Mouse (Mus musculus) limb, embryonic 10.5 days (tissue): ENCODE data around the gene Larp4b. TPM values are rescaled to one million over a fixed set of nuclear protein-coding genes. Genes with fewer than 3 reads are reported as not detected.
A peak's percentile ranks its signal among the peaks of the same experiment; 100 is the strongest.

Source experiments
- DNase-seq: peaks from one replicate; pipeline ENCODE4 v3.0.0-alpha.2; 2017; ENCODE audit warnings: low spot score
- H3K27ac ChIP-seq: fragments of 300-500 bp; sonication (generic); 2 replicates; pipeline ENCODE4 v1.5.1; 2016; ENCODE audit warnings: mild to moderate bottlenecking
- H3K27me3 ChIP-seq: fragments of 300-500 bp; sonication (generic); 2 replicates; pipeline ENCODE4 v1.6.1; 2016; ENCODE audit warnings: low read depth, mild to moderate bottlenecking; ENCODE audit not compliant: poor library complexity, severe bottlenecking
- H3K36me3 ChIP-seq: fragments of 300-500 bp; sonication (generic); 2 replicates; pipeline ENCODE4 v1.6.1; 2016; ENCODE audit warnings: mild to moderate bottlenecking, moderate library complexity
- H3K4me1 ChIP-seq: fragments of 300-500 bp; sonication (generic); 2 replicates; pipeline ENCODE4 v1.6.1; 2016
- H3K4me3 ChIP-seq: fragments of 300-500 bp; sonication (generic); 2 replicates; pipeline ENCODE4 v1.5.1; 2016; ENCODE audit warnings: mild to moderate bottlenecking, moderate library complexity
- H3K9me3 ChIP-seq: fragments of 300-500 bp; sonication (generic); replicated peaks from 2 replicates; pipeline ENCODE4 v1.6.1; 2016; ENCODE audit warnings: mild to moderate bottlenecking
- WGBS: fragments of 180-500 bp; shearing (Covaris S2); methylation state at CpG from one replicate; pipeline ENCODE4 v1.1.7; 2016; 5-methylcytosine and 5-hydroxymethylcytosine counted together
- polyA plus RNA-seq: library from polyadenylated mRNA; unstranded; fragments of >200 nt; fragmentation: Nextera tagmentation; extraction: Ambion mirVana; gene quantifications from 2 replicates; pipeline ENCODE4 v1.2.1, GENCODE M21; 2016

The Larp4b gene
- polyA plus RNA-seq, 1 experiment from 2014 or later: 31.0 TPM

DNA sequence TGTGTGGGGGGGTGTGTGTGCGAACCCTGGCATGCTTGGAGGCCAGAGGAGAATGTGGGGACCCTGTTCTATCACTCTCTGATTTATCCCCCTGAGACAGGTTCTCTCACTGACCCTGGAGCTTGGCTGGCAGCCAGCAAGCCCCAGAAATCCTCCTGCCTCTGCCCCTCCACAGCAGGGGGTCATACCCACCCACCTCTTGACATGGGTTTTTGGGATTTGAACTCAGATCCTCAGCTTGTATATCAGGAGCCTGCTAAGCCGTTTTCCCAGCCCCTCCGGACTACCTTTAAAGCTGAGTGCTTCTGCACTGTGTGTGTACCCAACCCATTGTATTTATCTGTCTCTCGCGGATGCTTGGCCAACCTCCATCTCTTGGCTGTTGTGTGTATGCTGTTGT is 95.8 kb downstream of the Larp4b start:
- no peak overlapping the region for H3K4me3 ChIP-seq
- H3K27ac ChIP-seq: no peak overlapping the region
- H3K9me3 ChIP-seq: no peaks in the 10 kb centered on the region
- no peaks in the 10 kb centered on the region for H3K27me3 ChIP-seq
- no peak for DNase-seq
- peaks cover 25% of the 10 kb centered on the region for H3K4me1 ChIP-seq
- 91% methylated on average over 5 of the region's 5 CpGs for WGBS
- no peaks in the 10 kb centered on the region for H3K36me3 ChIP-seq

DNA sequence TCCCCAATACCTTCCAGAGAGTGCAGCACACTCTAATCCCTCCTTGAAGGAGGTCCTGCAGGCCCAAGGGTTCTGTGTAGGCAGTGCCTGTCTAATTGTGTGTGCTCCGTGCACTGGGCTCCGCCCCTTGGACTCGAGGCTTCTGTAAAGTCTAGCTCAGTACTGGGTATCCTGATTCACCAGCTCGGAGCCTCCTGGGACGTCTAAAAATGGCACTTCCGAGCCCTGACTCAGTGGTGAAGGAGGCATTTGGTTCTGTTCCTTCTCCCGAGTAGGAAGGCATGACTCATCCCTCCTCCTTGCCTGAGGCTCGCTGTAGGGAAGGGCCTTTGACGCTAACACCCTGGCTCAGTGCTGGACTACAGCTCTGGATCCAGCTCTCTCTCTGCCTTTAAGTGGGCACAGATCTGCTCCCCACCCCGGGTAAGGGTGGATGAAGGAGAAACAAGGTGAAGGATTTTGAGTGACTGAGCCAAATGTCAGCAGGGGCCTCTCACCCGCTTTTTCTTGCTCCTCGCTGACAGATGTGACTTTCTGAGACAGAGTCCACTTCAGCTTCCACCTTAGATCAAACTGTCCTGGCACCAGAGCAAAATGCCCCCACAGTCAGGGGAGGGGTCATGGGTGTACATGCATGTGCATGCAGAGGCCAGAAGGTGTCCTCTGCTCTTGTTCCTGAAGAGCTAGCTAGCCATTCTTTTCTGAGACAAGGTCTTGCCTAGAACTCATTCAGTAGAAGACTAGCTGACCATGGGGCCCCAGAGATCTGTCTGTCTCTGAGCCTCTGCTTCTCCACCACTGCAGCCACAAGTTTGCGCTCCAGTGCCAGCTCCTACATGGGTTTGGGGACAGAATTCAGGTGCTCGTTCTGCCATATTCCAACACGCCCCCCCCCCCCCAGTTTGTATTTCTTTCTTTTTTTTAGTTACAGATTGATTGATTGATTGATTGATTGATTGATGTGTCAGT is 97.8 kb downstream of the Larp4b start:
- H3K27me3 ChIP-seq: no peaks in the 10 kb centered on the region
- no peak overlapping the region for H3K27ac ChIP-seq
- DNase-seq: no peak
- no peak overlapping the region for H3K4me3 ChIP-seq
- H3K9me3 ChIP-seq: no peaks in the 10 kb centered on the region
- H3K4me1 ChIP-seq: peaks cover 25% of the 10 kb centered on the region
- H3K36me3 ChIP-seq: no peaks in the 10 kb centered on the region
- 49% methylated on average over 15 of the region's 15 CpGs for WGBS

DNA sequence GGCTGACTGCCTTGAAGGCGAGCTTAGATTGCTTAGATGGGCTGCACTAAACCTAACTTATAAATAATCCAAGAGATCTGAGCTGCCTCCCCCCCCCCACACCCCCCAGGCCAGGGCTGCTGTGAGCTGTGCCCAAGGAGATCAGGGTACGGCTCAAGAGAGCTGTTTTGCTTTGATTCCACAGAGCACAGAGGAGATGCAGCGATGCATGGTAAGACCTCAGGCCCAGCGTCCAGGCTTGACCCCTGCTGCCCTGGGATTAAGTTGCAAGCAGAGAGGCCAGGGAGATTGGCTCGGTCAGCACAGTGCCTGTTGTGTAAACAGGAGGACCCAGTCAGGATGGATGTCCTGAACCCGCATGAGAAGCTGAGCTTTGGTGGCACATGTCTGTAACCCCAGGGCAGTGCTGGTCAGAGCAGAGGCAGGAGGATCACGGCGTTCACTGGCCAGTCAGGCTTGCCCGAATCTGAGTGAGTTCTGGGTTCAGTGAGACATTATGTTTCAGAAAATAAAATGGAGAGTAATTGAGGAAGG is 99.2 kb downstream of the Larp4b start:
- no peaks in the 10 kb centered on the region for H3K9me3 ChIP-seq
- H3K4me3 ChIP-seq: no peak overlapping the region
- no peaks in the 10 kb centered on the region for H3K36me3 ChIP-seq
- 40% methylated on average over 9 of the region's 9 CpGs for WGBS
- H3K4me1 ChIP-seq: peaks cover 17% of the 10 kb centered on the region
- no peaks in the 10 kb centered on the region for H3K27me3 ChIP-seq
- no peak overlapping the region for H3K27ac ChIP-seq
- no peak for DNase-seq

DNA sequence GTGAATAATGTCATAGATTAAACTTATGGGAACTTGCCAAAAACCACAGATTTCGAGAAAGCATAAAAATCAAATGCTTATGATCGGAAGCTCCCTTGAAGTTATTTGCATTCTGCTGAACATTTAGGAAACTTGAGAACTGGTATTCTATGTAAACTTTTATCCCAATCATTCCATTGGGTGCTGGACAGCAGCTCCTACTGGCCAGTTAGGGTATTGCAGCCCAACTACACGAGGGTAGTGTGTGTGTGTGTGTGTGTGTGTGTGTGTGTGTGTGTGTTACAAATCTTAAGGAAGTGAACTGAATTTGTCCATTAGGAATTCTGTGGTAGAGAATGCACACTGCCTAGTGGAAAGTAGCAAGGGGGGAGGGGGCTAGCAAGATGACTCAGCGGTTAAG is 101.0 kb downstream of the Larp4b start:
- Histone ChIP-seq H3K4me3 (no peak overlapping the region), H3K4me1 (peaks cover 21% of the 10 kb centered on the region), H3K9me3 (no peaks in the 10 kb centered on the region), H3K27me3 (no peaks in the 10 kb centered on the region), H3K36me3 (no peaks in the 10 kb centered on the region), H3K27ac (no peak overlapping the region)
- no peak for DNase-seq
- WGBS: 89% methylated on average over 4 of the region's 4 CpGs

DNA sequence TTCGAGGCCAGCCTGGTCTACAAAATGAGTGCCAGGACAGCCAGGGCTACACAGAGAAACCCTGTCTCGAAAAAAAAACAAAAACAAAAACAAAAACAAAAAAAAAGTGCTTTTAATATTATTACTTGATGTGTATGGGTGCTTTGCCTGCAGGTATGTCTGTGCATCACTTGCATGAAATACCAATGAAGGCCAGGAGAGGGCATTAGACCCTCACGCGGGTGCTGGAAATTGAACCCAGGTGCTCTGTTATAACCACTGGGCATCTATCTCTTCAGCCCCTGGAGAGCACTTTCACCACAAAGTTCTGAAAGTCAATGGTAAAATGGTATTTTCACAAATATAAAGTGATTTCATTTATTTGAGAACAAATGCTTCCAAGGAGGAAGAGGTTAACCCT is 101.9 kb downstream of the Larp4b start:
- no peak overlapping the region for H3K27ac ChIP-seq
- H3K9me3 ChIP-seq: no peaks in the 10 kb centered on the region
- no peaks in the 10 kb centered on the region for H3K36me3 ChIP-seq
- H3K4me3 ChIP-seq: no peak overlapping the region
- 64% methylated on average over 4 of the region's 4 CpGs for WGBS
- no peaks in the 10 kb centered on the region for H3K27me3 ChIP-seq
- no peak for DNase-seq
- peaks cover 21% of the 10 kb centered on the region for H3K4me1 ChIP-seq

DNA sequence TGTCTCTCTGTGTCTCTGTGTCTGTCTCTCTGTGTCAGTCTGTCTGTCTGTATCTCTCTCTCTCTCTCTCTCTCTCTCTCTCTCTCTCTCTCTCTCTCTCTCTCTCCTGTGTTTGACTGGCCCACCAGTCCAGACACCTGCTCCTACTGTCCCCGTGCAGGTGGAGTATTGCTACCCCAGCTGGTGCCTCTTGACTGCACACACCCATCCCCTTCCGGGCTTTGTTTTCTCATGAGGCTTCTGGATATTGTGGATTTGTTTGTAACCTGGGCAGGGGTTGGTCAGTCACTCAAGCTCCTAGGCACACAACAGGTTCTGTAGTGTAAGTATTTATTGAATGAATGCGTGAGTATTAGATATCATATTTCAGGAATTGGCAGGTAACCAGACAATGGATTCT is 104.4 kb downstream of the Larp4b start:
- no peak overlapping the region for H3K4me3 ChIP-seq
- WGBS: 75% methylated on average over 3 of the region's 3 CpGs
- H3K27me3 ChIP-seq: no peaks in the 10 kb centered on the region
- no peaks in the 10 kb centered on the region for H3K9me3 ChIP-seq
- DNase-seq: no peak
- H3K27ac ChIP-seq: no peak overlapping the region
- no peaks in the 10 kb centered on the region for H3K36me3 ChIP-seq
- peaks cover 10% of the 10 kb centered on the region for H3K4me1 ChIP-seq

DNA sequence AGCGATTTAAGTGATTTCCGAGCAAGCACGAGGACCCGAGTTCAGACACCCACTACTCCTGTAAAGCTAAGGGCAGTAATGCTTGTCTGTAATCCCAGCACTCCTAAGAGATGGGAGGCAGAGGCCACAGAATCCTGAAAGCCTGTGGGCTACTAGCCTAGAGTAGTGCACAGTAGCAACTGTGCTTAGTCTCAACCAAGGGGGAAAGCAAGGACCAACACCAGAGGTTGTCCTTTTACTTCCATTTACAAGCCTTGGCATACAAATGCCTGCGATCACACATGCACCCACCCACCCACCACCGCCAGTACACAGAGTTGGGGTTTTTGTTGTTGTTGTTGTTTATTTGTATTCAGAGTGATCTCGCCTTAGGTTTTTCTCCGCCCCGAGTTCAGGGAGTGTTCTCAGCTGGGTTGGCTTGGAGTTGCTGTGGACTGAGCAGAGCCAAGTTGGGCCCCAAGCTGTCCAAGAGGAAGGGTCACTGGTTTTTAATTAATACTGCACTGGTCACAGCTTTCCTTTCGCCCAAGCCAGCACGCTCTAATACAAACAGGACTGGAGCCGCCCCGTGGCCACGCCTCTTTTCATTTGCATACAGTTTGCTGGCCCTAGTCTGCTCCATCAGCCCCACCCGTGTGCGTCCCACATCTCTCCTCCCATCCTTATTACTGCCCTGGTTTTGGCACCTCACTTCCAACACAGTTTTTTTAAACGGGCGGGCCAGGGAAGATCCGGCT is 105.2 kb downstream of the Larp4b start:
- Histone ChIP-seq H3K4me3 (peak overlapping the region; percentile 26), H3K27me3 (no peaks in the 10 kb centered on the region), H3K9me3 (no peaks in the 10 kb centered on the region), H3K4me1 (peaks cover 10% of the 10 kb centered on the region), H3K36me3 (no peaks in the 10 kb centered on the region), H3K27ac (no peak overlapping the region)
- 33% methylated on average over 19 of the region's 19 CpGs for WGBS
- no peak for DNase-seq

DNA sequence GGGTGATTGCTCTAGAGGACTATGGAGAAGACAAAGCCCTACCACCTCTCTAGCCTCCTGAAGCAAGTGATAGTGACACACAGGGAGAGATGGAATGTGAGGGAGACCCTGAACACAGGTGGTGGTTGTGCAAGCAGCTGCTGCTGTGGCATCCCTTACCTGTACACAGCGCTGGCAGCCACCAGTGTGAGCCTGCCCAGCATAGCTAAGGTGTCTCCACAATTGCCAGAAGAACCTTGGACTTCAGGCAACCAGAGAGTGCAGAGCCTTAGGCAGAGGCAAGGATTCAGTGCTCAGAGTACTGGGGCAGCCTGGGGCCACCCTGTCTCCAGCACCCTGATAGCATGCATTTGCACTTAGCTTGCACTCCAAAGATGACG is 105.8 kb downstream of the Larp4b start:
- Histone ChIP-seq H3K27me3 (no peaks in the 10 kb centered on the region), H3K27ac (no peak overlapping the region), H3K4me3 (peak overlapping the region; percentile 26), H3K9me3 (no peaks in the 10 kb centered on the region), H3K4me1 (peaks cover 10% of the 10 kb centered on the region), H3K36me3 (no peaks in the 10 kb centered on the region)
- DNase-seq: no peak
- WGBS: 43% methylated on average over 2 of the region's 2 CpGs

DNA sequence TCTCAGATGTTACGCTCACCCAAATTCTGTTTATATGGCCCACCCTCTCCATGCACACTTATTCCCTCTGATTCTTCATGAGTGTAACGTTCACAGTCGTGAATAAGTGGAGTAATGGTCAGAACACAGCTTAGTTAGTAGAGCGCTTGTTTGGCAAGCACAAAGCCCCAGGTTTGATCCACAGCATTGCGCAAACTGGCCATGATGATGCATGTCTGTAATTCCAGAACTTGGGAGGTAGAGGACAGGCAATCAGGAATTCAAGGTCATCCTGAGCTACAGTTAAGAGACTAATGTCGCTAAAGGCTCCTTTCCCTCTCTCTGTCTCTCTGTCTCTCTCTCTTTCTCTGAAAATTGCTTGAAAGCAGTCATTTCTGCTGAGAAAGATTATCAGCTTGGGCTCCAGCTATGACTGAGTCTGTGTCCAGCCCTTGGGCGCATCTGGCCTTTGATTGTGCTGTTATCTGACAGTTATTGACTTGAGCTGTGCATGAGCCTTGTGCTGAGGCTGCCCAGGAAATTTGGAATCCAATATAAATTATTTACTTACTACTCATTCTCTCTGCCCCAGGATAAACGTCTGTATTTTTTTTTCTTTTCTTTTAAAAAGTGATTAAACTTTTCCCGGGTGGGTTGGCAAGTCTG is 129.2 kb downstream of the Larp4b start:
- WGBS: 87% methylated on average over 9 of the region's 9 CpGs

More for the DNA sequence above, 129.2 kb downstream of the Larp4b start:
- no peaks in the 10 kb centered on the region for H3K9me3 ChIP-seq
- H3K27ac ChIP-seq: no peak overlapping the region
- H3K27me3 ChIP-seq: no peaks in the 10 kb centered on the region
- no peaks in the 10 kb centered on the region for H3K4me1 ChIP-seq
- H3K4me3 ChIP-seq: no peak overlapping the region
- DNase-seq: no peak
- no peaks in the 10 kb centered on the region for H3K36me3 ChIP-seq

Other genes with a start within 250 kb of the Larp4b start
- gene Wdr37, start 222.0 kb upstream of the Larp4b start, polyA plus RNA-seq: 21.0 and 25.3 TPM in 2 replicates
- 112 and 115 TPM in 2 replicates for gene Idi1, start 208.4 kb upstream of the Larp4b start, polyA plus RNA-seq
- gene Gm9745, start 145.7 kb upstream of the Larp4b start, polyA plus RNA-seq: not detected in 2 replicates
- gene Idi2, start 141.0 kb upstream of the Larp4b start, polyA plus RNA-seq: not detected in 2 replicates
- gene Gtpbp4, start 97.8 kb upstream of the Larp4b start, polyA plus RNA-seq: 116 and 117 TPM in 2 replicates
- gene Dip2c, start 182.6 kb downstream of the Larp4b start, polyA plus RNA-seq: 3.8 and 4.9 TPM in 2 replicates